Mouse (Mus musculus) brain, embryonic 14.5 days (tissue): Measurements from ENCODE around the gene Mtmr1.

ENCODE experiments used
- CTCF ChIP-seq: fragments of 200-500 bp; IDR thresholded peaks from 2 replicates; pipeline ENCODE4 v1.5.1; 2012; ENCODE audit warnings: inconsistent platforms, mild to moderate bottlenecking, moderate library complexity, borderline replicate concordance; ENCODE audit not compliant: insufficient read depth, insufficient read length; ENCODE audit errors: extremely low read depth
- POLR2A ChIP-seq: fragments of 200-500 bp; IDR thresholded peaks from 2 replicates; pipeline ENCODE4 v1.6.1; 2012; ENCODE audit warnings: mild to moderate bottlenecking, inconsistent platforms, borderline replicate concordance; ENCODE audit not compliant: poor library complexity, insufficient read depth, insufficient read length, severe bottlenecking; ENCODE audit errors: extremely low read depth

DNA sequence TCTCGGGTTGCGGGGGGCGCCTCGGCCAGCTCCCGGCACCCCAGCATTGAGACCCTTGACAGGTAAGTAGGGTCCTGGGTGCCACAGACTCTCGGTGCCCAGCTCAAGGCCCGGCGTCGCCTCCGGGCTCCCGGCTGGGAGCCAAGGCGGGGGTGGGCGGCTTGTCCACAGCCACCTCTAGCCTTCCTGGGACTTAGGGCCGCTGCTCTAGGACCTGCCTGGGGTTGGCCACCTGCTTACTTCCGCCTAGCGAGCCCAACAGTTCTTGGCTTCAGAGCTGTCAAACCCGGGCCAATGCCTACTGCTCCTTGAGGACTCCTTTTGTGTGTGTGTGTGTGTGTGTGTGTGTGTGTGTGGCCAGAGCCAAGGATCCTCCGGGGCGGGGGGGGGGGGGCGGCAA, 451 bp downstream of the Mtmr1 start:
- TF ChIP-seq CTCF = no peak
- TF ChIP-seq POLR2A = no peak
